Mouse (Mus musculus): Measurements from ENCODE around the gene Ubr3. TPM values are rescaled to one million over a fixed set of nuclear protein-coding genes. Genes with fewer than 3 reads are reported as not detected.

Gene Ubr3
- total and polyA plus RNA-seq, 2 experiments from 2014 or later = 15.3 to 35.1 TPM

DNA sequence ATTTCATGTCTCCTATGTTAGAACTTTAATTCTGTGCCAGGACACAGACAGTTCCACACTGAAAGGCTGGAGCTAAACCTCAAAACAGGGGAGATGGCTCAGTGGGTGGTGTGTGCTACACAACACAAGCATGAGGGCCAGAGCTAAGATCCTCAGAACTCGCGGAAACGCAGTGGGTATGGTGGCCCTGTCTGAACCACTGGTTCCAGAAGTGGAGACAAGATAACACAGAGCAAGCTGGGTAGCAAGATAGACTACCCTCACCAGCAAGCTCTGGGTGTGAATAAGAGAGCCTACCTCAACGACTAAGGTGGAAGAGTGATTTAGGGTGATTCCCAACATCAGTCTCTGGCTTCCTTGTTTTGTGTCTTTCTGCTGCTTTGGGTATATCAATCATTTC lies 42.2 kb downstream of the Ubr3 start:
- no peak overlapping the region for H3K9ac ChIP-seq (replicated peaks; ENCODE audit: low read length)
- no peak for TF ChIP-seq CTCF (IDR thresholded peaks at IDR 0.05; ENCODE audit: low read depth)
- no peak overlapping the region for H3K27ac ChIP-seq
- no peaks in the 10 kb centered on the region for H3K9me3 ChIP-seq (ENCODE audit: low read length)
- no peak for ATAC-seq
- no peaks in the 10 kb centered on the region for H3K4me1 ChIP-seq (ENCODE audit: insufficient read depth, low read length)
- H3K36me3 ChIP-seq (ENCODE audit: insufficient read depth, low read length) = peaks cover 11% of the 10 kb centered on the region
- no peak overlapping the region for H3K4me2 ChIP-seq (ENCODE audit: low read depth, low read length)
- no peak overlapping the region for H3K4me3 ChIP-seq (ENCODE audit: low read length)
- no peak for DNase-seq (ENCODE audit: low spot score)
- no peaks in the 10 kb centered on the region for H3K27me3 ChIP-seq (ENCODE audit: insufficient read depth, low read length)
- WGBS = 92% methylated on average over 4 of the region's 4 CpGs

DNA sequence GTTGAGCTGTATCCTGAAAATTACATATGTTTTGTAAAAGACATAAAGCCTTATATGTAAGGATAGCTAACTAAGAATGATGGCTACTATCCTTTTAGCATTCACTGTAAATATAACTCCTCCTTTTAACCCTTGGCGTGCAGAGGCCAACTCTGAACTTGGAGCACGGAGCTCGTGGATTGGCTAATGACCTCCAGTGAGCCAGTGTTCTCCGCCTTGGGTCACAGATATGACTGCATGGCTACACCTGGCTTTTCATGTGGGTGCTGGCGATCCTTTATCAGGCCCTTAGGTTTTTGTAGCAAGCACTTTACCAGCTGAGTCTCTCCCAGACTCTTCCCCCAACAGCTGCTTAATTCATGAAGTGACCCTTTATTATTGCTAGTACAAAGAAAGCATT lies 42.6 kb downstream of the Ubr3 start:
- no peak overlapping the region for H3K27ac ChIP-seq
- TF ChIP-seq CTCF (IDR thresholded peaks at IDR 0.05; ENCODE audit: low read depth) = no peak
- ATAC-seq (no peak), DNase-seq (ENCODE audit: low spot score) (no peak)
- no peak overlapping the region for H3K4me3 ChIP-seq (ENCODE audit: low read length)
- 95% methylated on average over 5 of the region's 5 CpGs for WGBS
- H3K36me3 ChIP-seq (ENCODE audit: insufficient read depth, low read length) = peaks cover 11% of the 10 kb centered on the region
- no peak overlapping the region for H3K9ac ChIP-seq (replicated peaks; ENCODE audit: low read length)
- H3K4me2 ChIP-seq (ENCODE audit: low read depth, low read length) = no peak overlapping the region
- no peaks in the 10 kb centered on the region for H3K9me3 ChIP-seq (ENCODE audit: low read length)
- no peaks in the 10 kb centered on the region for H3K27me3 ChIP-seq (ENCODE audit: insufficient read depth, low read length)
- no peaks in the 10 kb centered on the region for H3K4me1 ChIP-seq (ENCODE audit: insufficient read depth, low read length)

DNA sequence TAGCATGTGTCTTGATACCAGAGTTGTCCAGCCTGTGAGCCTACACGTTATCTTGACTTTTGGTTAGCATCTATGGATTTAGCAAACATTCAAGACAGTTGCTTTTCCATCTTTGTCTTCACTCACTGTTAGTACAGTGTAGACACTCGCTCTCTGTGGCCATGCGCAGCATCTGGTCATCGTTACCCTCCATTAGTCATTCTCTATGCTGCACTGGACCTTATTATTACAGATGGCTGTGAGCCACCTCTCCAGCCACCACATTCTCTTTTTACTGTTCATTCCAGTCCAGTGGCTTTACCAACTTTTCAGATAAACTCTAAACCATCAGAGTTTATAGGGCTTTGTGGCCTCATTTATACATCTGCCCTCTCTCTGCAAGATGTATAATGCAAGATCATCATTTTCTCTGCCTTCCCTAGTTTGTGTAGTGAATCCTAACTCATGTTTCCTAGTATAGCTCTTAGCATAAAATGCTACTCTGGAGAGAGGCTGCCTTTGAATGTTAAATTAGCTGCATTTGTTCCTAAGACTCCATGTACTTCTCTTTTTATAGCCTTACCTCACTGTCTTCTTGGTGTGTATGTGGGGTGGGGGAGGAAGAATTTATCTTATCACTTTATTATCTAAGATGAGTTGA lies 44.5 kb downstream of the Ubr3 start:
- H3K4me2 ChIP-seq (ENCODE audit: low read depth, low read length) = no peak overlapping the region
- H3K9ac ChIP-seq (replicated peaks; ENCODE audit: low read length) = no peak overlapping the region
- ATAC-seq (no peak), DNase-seq (ENCODE audit: low spot score) (no peak)
- H3K36me3 ChIP-seq (ENCODE audit: insufficient read depth, low read length) = peaks cover 7% of the 10 kb centered on the region
- H3K27ac ChIP-seq = no peak overlapping the region
- no peak for TF ChIP-seq CTCF (IDR thresholded peaks at IDR 0.05; ENCODE audit: low read depth)
- H3K4me1 ChIP-seq (ENCODE audit: insufficient read depth, low read length) = no peaks in the 10 kb centered on the region
- 74% methylated on average over 4 of the region's 4 CpGs for WGBS
- H3K27me3 ChIP-seq (ENCODE audit: insufficient read depth, low read length) = no peaks in the 10 kb centered on the region
- no peaks in the 10 kb centered on the region for H3K9me3 ChIP-seq (ENCODE audit: low read length)
- no peak overlapping the region for H3K4me3 ChIP-seq (ENCODE audit: low read length)

DNA sequence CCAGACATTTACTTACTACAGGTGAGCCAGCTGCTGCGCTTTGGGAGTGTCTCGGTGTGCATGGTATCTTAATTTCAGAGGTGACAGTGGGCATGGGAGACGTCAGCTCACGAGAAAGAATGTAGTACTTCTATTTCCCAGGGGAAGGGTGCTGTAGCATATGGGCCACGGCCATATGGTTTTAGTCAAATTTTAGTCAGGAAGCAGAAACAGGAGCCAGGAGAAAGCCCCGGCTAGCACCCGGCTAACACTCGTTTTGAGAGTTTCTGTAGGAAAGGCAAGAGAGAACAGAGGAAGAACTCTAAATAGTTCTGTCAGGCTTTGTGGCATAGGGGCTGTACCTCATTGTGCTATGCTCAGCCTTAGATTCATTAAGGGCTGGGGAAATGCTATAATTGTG lies 55.8 kb downstream of the Ubr3 start:
- Histone ChIP-seq H3K4me1 (ENCODE audit: insufficient read depth, low read length) (no peaks in the 10 kb centered on the region), H3K27me3 (ENCODE audit: insufficient read depth, low read length) (no peaks in the 10 kb centered on the region), H3K27ac (no peak overlapping the region), H3K4me2 (ENCODE audit: low read depth, low read length) (no peak overlapping the region), H3K9me3 (ENCODE audit: low read length) (no peaks in the 10 kb centered on the region), H3K9ac (replicated peaks; ENCODE audit: low read length) (no peak overlapping the region), H3K36me3 (ENCODE audit: insufficient read depth, low read length) (peaks cover 18% of the 10 kb centered on the region), H3K4me3 (ENCODE audit: low read length) (no peak overlapping the region)
- TF ChIP-seq CTCF (IDR thresholded peaks at IDR 0.05; ENCODE audit: low read depth) = no peak
- no peak for ATAC-seq
- no peak for DNase-seq (ENCODE audit: low spot score)
- WGBS = 83% methylated on average over 8 of the region's 8 CpGs

DNA sequence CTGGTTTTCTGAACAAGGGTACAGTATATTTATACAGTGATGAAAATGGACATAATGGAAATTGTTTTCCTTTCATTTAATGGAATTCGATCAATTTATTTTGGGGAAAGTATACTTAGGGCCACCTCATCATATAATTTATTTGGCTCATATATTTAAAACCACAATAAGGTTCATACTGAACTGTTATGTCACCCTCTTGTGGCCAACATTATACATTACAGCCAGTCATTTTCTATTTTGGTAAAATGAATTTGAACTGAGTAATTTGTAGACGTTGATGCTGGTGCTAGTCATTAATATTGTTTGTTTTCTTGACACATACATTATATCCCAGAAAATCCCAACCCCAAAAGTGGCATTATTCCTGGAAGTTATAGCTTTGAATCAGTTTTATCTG lies 58.6 kb downstream of the Ubr3 start:
- no peak overlapping the region for H3K4me2 ChIP-seq (ENCODE audit: low read depth, low read length)
- 0 out of 2 replicates have a peak, but pooled peaks cover 8% of the 10 kb centered on the region for H3K36me3 ChIP-seq (ENCODE audit: insufficient read depth, low read length)
- H3K9ac ChIP-seq (replicated peaks; ENCODE audit: low read length) = no peak overlapping the region
- no peak overlapping the region for H3K4me3 ChIP-seq (ENCODE audit: low read length)
- H3K27me3 ChIP-seq (ENCODE audit: insufficient read depth, low read length) = no peaks in the 10 kb centered on the region
- peak; percentile 71 for TF ChIP-seq CTCF (IDR thresholded peaks at IDR 0.05; ENCODE audit: low read depth)
- H3K4me1 ChIP-seq (ENCODE audit: insufficient read depth, low read length) = no peaks in the 10 kb centered on the region
- DNase-seq (ENCODE audit: low spot score) = peak; percentile 60
- H3K27ac ChIP-seq = no peak overlapping the region
- WGBS = 44% methylated on average over 2 of the region's 2 CpGs
- no peak for ATAC-seq
- no peaks in the 10 kb centered on the region for H3K9me3 ChIP-seq (ENCODE audit: low read length)

DNA sequence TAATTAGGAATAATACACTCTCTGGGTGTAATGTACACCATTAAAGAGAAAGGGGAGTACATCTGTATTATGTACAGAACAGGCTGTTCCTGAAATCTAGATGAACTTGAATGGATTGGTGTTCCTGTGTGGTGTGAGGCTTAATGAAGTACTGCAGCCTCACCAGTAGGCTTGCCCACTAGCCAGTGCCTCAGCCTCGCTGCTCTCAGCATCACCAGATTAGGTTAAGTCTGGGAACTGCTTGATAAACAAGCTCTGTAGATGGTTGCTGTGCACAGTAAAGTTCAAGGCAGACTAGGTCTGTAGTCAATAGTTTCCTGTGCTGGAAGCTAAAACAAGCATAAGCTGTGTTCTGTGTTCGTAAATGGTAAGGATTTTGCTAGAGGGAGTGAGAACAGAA lies 60.6 kb downstream of the Ubr3 start:
- DNase-seq (ENCODE audit: low spot score) = no peak
- H3K9ac ChIP-seq (replicated peaks; ENCODE audit: low read length) = no peak overlapping the region
- TF ChIP-seq CTCF (IDR thresholded peaks at IDR 0.05; ENCODE audit: low read depth) = no peak
- no peaks in the 10 kb centered on the region for H3K4me1 ChIP-seq (ENCODE audit: insufficient read depth, low read length)
- H3K4me3 ChIP-seq (ENCODE audit: low read length) = no peak overlapping the region
- no peaks in the 10 kb centered on the region for H3K27me3 ChIP-seq (ENCODE audit: insufficient read depth, low read length)
- 93% methylated on average over 2 of the region's 2 CpGs for WGBS
- no peaks in the 10 kb centered on the region for H3K9me3 ChIP-seq (ENCODE audit: low read length)
- H3K36me3 ChIP-seq (ENCODE audit: insufficient read depth, low read length) = peaks cover 14% of the 10 kb centered on the region; the same call in 1 of the 2 replicates
- H3K4me2 ChIP-seq (ENCODE audit: low read depth, low read length) = no peak overlapping the region
- H3K27ac ChIP-seq = no peak overlapping the region
- no peak for ATAC-seq

DNA sequence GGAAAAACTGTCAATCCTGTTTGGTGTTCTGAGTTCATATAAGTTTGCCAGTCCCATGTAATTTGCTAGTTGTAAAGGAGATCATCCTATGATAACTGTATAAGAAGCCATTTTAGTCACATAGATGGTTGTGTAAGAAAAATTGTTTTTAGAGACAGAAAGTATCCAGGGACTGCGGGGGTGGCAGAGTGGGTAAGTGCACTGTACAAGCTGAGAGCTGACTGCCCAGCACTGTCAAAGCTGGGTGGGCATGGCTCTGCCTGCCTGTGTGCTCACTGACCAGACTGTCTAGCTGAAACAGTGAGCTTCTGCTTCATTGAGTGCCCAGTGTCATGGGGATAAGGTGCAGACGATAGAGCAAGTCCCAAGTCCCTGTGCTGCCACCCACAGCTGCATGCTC lies 77.8 kb downstream of the Ubr3 start:
- Histone ChIP-seq H3K27ac (no peak overlapping the region), H3K27me3 (ENCODE audit: insufficient read depth, low read length) (no peaks in the 10 kb centered on the region), H3K9me3 (ENCODE audit: low read length) (no peaks in the 10 kb centered on the region), H3K4me3 (ENCODE audit: low read length) (no peak overlapping the region), H3K36me3 (ENCODE audit: insufficient read depth, low read length) (peaks cover 22% of the 10 kb centered on the region), H3K4me1 (ENCODE audit: insufficient read depth, low read length) (no peaks in the 10 kb centered on the region), H3K9ac (replicated peaks; ENCODE audit: low read length) (no peak overlapping the region), H3K4me2 (ENCODE audit: low read depth, low read length) (no peak overlapping the region)
- no peak for TF ChIP-seq CTCF (IDR thresholded peaks at IDR 0.05; ENCODE audit: low read depth)
- no peak for ATAC-seq
- 91% methylated on average over 2 of the region's 2 CpGs for WGBS
- no peak for DNase-seq (ENCODE audit: low spot score)

Data from hindbrain, postnatal 0 days (tissue).